Mouse (Mus musculus) liver, embryonic 14.5 days (tissue): ENCODE results near the gene Rag1.

Source experiments
- CTCF ChIP-seq: IDR thresholded peaks from 2 replicates; pipeline ENCODE4 v1.5.1; 2016; ENCODE audit warnings: antibody characterized with exemption, low read depth, control low read depth
- EP300 ChIP-seq: IDR thresholded peaks from 2 replicates; pipeline ENCODE4 v1.6.1; 2016; ENCODE audit warnings: antibody characterized with exemption, low read depth

DNA sequence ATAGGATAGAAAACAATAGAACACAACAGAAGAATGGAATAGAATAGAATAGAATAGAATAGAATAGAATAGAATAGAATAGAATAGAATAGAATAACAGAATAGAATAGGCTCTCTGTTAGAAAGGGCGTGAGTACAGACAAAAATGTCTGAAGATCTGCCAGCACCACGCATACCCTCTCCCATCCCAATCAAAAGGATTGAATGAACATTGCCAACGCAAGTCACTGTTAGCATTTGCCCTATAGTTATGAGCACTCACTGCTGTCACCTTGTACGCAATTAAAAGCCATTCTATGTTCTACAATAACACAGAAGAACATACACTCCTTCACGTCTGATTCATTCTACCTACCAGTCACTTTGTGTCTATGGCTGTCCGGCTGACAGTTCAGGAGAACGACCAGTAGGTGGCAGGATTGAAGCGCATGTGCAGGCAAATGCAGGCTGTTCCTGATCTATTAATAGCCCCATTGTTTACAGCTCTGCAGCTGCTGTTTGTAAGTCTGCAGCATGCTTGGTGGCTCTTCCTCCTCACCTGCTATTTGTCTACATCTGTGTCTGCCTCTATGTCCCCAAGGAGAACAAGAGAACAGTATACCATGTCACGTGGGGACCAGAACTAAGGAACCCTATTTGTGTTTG is 15.9 kb upstream of the Rag1 start:
- TF ChIP-seq CTCF (peak; percentile 91), EP300 (no peak)
